Mouse (Mus musculus) ES-E14 (cell line): Measurements from ENCODE around the gene Ppp2r5c. TPM values are rescaled to one million over a fixed set of nuclear protein-coding genes. Genes with fewer than 3 reads are reported as not detected.

Experiments used
- DNase-seq: peaks from one replicate; pipeline ENCODE4 v3.0.0-alpha.2; 2013; ENCODE audit warnings: low read depth, low spot score
- H3K27ac ChIP-seq: 2 replicates; pipeline ENCODE4 v1.5.1; 2012; ENCODE audit warnings: low read depth, mild to moderate bottlenecking, low read length, moderate library complexity, mixed read lengths; ENCODE audit not compliant: poor library complexity, insufficient read depth, severe bottlenecking
- H3K36me3 ChIP-seq: 2 replicates; pipeline ENCODE4 v1.6.1; 2012; ENCODE audit warnings: mild to moderate bottlenecking, low read length, moderate library complexity, mixed read lengths; ENCODE audit not compliant: control insufficient read depth, poor library complexity, insufficient read depth, severe bottlenecking
- H3K4me1 ChIP-seq, 2 experiments: fragments of 150-350 bp in 1 of 2; sonication (generic) in 1 of 2; 2 replicates each; pipeline ENCODE4 v1.6.1; 2012; ENCODE audit warnings: low read length in 2 of 2, mild to moderate bottlenecking in 1 of 2, mixed read lengths in 1 of 2; ENCODE audit not compliant: control insufficient read depth in 2 of 2, insufficient read depth in 2 of 2, poor library complexity in 1 of 2
- H3K4me3 ChIP-seq, 2 experiments: fragments of 150-350 bp in 1 of 2; sonication (generic) in 1 of 2; 2 replicates each; pipeline ENCODE4 v1.5.1; 2012; ENCODE audit warnings: low read length in 2 of 2, low read depth in 1 of 2, mild to moderate bottlenecking in 1 of 2, mixed read lengths in 1 of 2; ENCODE audit not compliant: insufficient read depth in 1 of 2, poor library complexity in 1 of 2, severe bottlenecking in 1 of 2
- H3K9ac ChIP-seq: 2 replicates; pipeline ENCODE4 v1.6.1; 2012; ENCODE audit warnings: low read depth, mild to moderate bottlenecking, low read length, mixed read lengths; ENCODE audit not compliant: poor library complexity, insufficient read depth, severe bottlenecking
- H3K9me3 ChIP-seq: fragments of 150-350 bp; sonication (generic); 2 replicates; pipeline ENCODE4 v1.6.1; 2012; ENCODE audit warnings: low read depth, mild to moderate bottlenecking, low read length; ENCODE audit not compliant: control insufficient read depth, insufficient read depth
- CHD2 ChIP-seq: IDR thresholded peaks from 2 replicates; pipeline ENCODE4 v1.6.1; 2014; ENCODE audit warnings: mild to moderate bottlenecking, low read depth, low read length, inconsistent platforms
- HCFC1 ChIP-seq: IDR thresholded peaks from 2 replicates; pipeline ENCODE4 v1.6.1; 2012; ENCODE audit warnings: low read length, inconsistent platforms, borderline replicate concordance; ENCODE audit not compliant: insufficient read depth
- MAFK ChIP-seq: IDR thresholded peaks from 2 replicates; pipeline ENCODE4 v1.6.1; 2014; ENCODE audit warnings: mild to moderate bottlenecking, low read depth, low read length, inconsistent platforms; ENCODE audit not compliant: insufficient read depth
- ZC3H11A ChIP-seq: IDR thresholded peaks from 2 replicates; pipeline ENCODE4 v1.6.1; 2012; ENCODE audit warnings: low read depth, mild to moderate bottlenecking, inconsistent platforms, low read length, borderline replicate concordance
- ZNF384 ChIP-seq: IDR thresholded peaks from 2 replicates; pipeline ENCODE4 v1.6.1; 2012; ENCODE audit warnings: low read depth, low read length, inconsistent platforms
- in situ Hi-C, 2 experiments: fragments of 600-800 bp; cut with MboI; formaldehyde crosslinking; loops; one replicate each; pipeline ENCODE4 v1.15.1; 2025; ENCODE audit warnings: low sequenced_read_pairs in 2 of 2, inconsistent platforms in 1 of 2; ENCODE audit not compliant: unreplicated experiment in 2 of 2
- total RNA-seq: library from RNA; depleted of rRNA; stranded (reverse); fragments of 300-350 nt; gene quantifications from 2 replicates; pipeline ENCODE4 v1.2.3, GENCODE M21; 2012

Ppp2r5c gene
- total RNA-seq, 1 experiment, result 62.1 TPM

DNA sequence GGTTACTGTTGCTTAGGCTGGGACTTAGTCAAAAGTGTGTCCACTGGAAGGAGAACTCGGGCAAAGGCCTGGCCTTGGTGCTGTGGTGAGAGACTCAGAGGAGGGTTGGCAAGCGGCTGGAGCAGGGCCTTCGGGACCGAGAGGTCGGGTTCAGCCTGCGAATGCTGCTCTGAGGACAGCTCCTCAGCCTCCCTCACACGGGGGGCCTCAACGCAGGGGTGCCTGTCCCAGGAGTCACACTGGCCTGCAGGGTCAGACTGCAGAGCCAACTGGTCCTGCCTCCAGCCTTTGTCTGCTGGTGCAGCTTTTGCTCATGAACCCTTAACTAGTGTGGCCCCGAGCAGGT, 57.2 kb downstream of the Ppp2r5c start:
- peak overlapping the region; percentile 15; the same call in 1 of the 2 replicates for H3K9ac ChIP-seq
- H3K27ac ChIP-seq, result peak overlapping the region; percentile 85
- no peaks in the 10 kb centered on the region; the same call in 1 of the 2 replicates for H3K36me3 ChIP-seq
- H3K9me3 ChIP-seq, result no peaks in the 10 kb centered on the region
- no peak for DNase-seq
- in situ Hi-C loops, result no loop called here
- TF ChIP-seq MAFK (no peak), CHD2 (no peak), ZC3H11A (no peak), HCFC1 (no peak), ZNF384 (no peak)
- H3K4me3 ChIP-seq, result no peak overlapping the region
- peaks cover 17 to 45% of the 10 kb centered on the region in 2 experiments for H3K4me1 ChIP-seq

DNA sequence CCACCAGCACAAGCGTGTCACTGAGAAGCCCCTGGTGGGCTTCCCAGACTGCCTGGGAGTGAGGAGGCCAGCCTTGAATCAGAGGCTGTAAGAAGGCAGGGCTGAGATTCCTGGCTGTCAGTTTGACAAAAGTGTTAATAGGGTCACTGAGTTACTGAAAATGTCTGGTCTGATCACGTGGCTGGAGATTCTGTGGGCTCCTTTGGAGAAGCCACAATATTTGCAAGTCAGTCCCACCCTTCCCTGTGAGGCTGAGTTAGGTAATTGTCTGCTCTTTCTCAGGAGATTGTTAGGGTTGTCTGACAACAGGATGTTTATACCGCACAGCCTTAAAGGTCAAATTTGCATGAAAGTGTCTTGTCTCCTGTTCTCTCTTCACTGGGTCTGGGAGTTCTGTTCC, 57.9 kb downstream of the Ppp2r5c start:
- peak overlapping the region; percentile 85 for H3K27ac ChIP-seq
- peaks cover 17 to 42% of the 10 kb centered on the region in 2 experiments for H3K4me1 ChIP-seq
- in situ Hi-C loops, result no loop called here
- H3K4me3 ChIP-seq, result no peak overlapping the region
- DNase-seq, result peak; percentile 75
- peaks cover 3% of the 10 kb centered on the region; the same call in 1 of the 2 replicates for H3K36me3 ChIP-seq
- H3K9ac ChIP-seq, result peak overlapping the region; percentile 15; the same call in 1 of the 2 replicates
- TF ChIP-seq HCFC1 (no peak), MAFK (no peak), ZNF384 (no peak)
- no peaks in the 10 kb centered on the region for H3K9me3 ChIP-seq

DNA sequence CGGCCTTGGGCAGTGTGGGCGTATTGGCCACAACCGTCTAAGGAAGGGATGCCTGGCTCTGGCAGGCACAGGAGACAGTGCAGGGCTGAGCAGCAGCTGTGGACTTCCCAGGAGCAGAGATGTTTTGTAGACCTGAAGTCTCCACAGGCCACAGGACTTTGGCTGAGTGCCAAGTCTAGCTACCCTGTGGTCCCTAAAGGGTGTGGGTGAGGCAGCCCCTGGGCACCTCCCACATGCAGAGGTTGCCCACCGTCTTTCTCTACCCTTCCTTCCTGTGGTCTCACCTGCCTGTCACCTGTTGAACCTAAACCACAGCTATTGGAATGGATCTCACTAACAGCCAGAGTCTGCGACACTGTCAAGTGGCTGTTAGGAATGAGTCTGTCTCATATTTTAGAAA, 59.1 kb downstream of the Ppp2r5c start:
- peaks cover 17 to 37% of the 10 kb centered on the region in 2 experiments for H3K4me1 ChIP-seq
- H3K9ac ChIP-seq, result no peak overlapping the region
- H3K27ac ChIP-seq, result peak overlapping the region; percentile 11; the same call in 1 of the 2 replicates
- no peak overlapping the region for H3K4me3 ChIP-seq
- peaks cover 3% of the 10 kb centered on the region; the same call in 1 of the 2 replicates for H3K36me3 ChIP-seq
- TF ChIP-seq HCFC1 (no peak), MAFK (no peak), CHD2 (no peak), ZNF384 (no peak), ZC3H11A (no peak)
- no peak for DNase-seq
- in situ Hi-C loops, result no loop called here
- no peaks in the 10 kb centered on the region for H3K9me3 ChIP-seq

DNA sequence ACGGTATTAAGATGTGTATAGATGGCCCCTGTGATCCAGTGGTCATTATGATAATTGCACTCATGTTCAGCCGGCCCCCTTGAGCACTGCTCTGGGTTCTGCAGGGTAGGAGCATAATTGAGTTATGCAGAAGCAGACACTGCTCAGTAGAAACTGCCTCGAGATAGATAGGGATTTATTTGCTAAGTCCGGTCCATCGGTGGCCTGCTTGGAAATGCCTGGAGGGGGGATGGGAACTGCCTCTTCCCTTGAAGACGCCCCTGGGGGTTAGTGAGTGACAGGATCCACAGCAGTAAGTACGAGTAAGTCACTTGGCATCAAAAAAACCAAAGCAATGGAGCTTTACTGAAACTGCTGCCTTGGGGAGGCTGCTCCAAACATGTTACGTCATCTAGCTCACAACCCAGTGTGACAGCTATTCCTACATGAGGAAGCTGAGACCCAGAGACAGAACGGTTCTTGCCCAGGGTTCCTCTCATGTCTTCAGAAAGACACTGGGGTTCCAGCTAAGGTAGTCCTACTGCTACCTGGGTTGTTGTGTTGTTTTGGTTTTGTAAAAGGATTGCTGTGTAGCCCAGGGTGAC, 60.9 kb downstream of the Ppp2r5c start:
- in situ Hi-C loops, result no loop called here
- peaks cover 23 to 39% of the 10 kb centered on the region in 2 experiments for H3K4me1 ChIP-seq

DNA sequence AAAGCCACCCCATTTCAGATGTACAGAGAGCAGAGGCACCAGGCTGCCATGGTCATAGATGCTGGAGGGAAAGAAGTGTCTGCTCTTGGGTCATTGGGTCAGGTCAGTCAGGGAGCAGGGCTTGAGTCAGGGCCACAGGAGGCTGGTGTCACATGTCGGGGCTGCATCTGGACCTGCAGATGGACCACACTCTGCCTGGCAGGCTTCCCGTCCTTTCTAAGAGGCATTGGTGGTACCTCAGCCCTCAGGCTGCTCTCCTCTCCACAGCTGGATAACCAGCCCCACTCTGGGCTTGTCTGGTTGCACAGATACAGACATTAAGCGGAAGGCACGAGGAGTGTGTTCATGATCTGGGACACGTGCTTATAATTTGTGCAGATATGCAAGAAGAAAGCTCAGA, 61.8 kb downstream of the Ppp2r5c start:
- peaks cover 8% of the 10 kb centered on the region; the same call in 1 of the 2 replicates for H3K36me3 ChIP-seq
- no peak overlapping the region for H3K4me3 ChIP-seq
- TF ChIP-seq ZNF384, result no peak
- TF ChIP-seq MAFK, result no peak
- TF ChIP-seq ZC3H11A, result no peak
- TF ChIP-seq CHD2, result no peak
- no peak for TF ChIP-seq HCFC1
- no peak overlapping the region for H3K27ac ChIP-seq
- peaks cover 21 to 39% of the 10 kb centered on the region in 2 experiments for H3K4me1 ChIP-seq
- in situ Hi-C loops, result no loop called here
- no peaks in the 10 kb centered on the region for H3K9me3 ChIP-seq
- DNase-seq, result no peak
- H3K9ac ChIP-seq, result no peak overlapping the region

More for the DNA sequence above, 60.9 kb downstream of the Ppp2r5c start:
- no peak overlapping the region for H3K27ac ChIP-seq
- no peak for TF ChIP-seq ZC3H11A
- no peak for TF ChIP-seq HCFC1
- no peak for TF ChIP-seq ZNF384
- TF ChIP-seq CHD2, result no peak
- TF ChIP-seq MAFK, result no peak
- H3K36me3 ChIP-seq, result peaks cover 3% of the 10 kb centered on the region; the same call in 1 of the 2 replicates
- no peaks in the 10 kb centered on the region for H3K9me3 ChIP-seq
- H3K9ac ChIP-seq, result no peak overlapping the region
- DNase-seq, result no peak
- H3K4me3 ChIP-seq, result no peak overlapping the region
